Mouse (Mus musculus) thymus, postnatal 14 days (tissue): Measurements from ENCODE around the gene R3hdm2.

Experiments used
- DNase-seq: peaks from one replicate; pipeline ENCODE4 v3.0.0; 2021

Gene R3hdm2

GRCm38 (mm10) chr10:127496156-127496555 lies 116.0 kb downstream of the R3hdm2 start:
- no peak for DNase-seq

GRCm38 (mm10) chr10:127499516-127499915 lies 119.4 kb downstream of the R3hdm2 start:
- DNase-seq: no peak

GRCm38 (mm10) chr10:127500042-127500441 lies 119.9 kb downstream of the R3hdm2 start:
- no peak for DNase-seq

- no peak for DNase-seq
Observed at GRCm38 (mm10) chr10:127500894-127501893, 121.1 kb downstream of the R3hdm2 start, which contains the start of gene Stac3. Stac3 (plus strand) TSS chr10:127501686.

- peak; percentile 88 for DNase-seq
Observed at GRCm38 (mm10) chr10:127508239-127508638, 128.1 kb downstream of the R3hdm2 start.

- DNase-seq: peak; percentile 91
Observed at GRCm38 (mm10) chr10:127509051-127509836, 129.1 kb downstream of the R3hdm2 start.

- no peak for DNase-seq
Observed at GRCm38 (mm10) chr10:127509837-127510701, 129.9 kb downstream of the R3hdm2 start.

- DNase-seq: no peak
Observed at GRCm38 (mm10) chr10:127510895-127511617, 130.9 kb downstream of the R3hdm2 start.

GRCm38 (mm10) chr10:127511634-127512306 lies 131.6 kb downstream of the R3hdm2 start:
- DNase-seq: peak; percentile 80

GRCm38 (mm10) chr10:127512307-127512666 lies 132.2 kb downstream of the R3hdm2 start:
- DNase-seq: no peak

- peak; percentile 94 for DNase-seq
Observed at GRCm38 (mm10) chr10:127512813-127513212, 132.7 kb downstream of the R3hdm2 start.

GRCm38 (mm10) chr10:127513501-127514091 lies 133.5 kb downstream of the R3hdm2 start:
- peak; percentile 27 for DNase-seq

- no peak for DNase-seq
Observed at GRCm38 (mm10) chr10:127514111-127514698, 134.1 kb downstream of the R3hdm2 start.

- DNase-seq: no peak
Observed at GRCm38 (mm10) chr10:127514764-127515163, 134.6 kb downstream of the R3hdm2 start, which contains the start of gene Ndufa4l2. Ndufa4l2 (plus strand) TSS chr10:127514967.

GRCm38 (mm10) chr10:127515271-127515982 lies 135.3 kb downstream of the R3hdm2 start:
- no peak for DNase-seq

GRCm38 (mm10) chr10:127515983-127516459 lies 135.9 kb downstream of the R3hdm2 start:
- DNase-seq: no peak

- no peak for DNase-seq
Observed at GRCm38 (mm10) chr10:127516576-127517260, 136.6 kb downstream of the R3hdm2 start.

GRCm38 (mm10) chr10:127517941-127518340 lies 137.8 kb downstream of the R3hdm2 start:
- no peak for DNase-seq
